9 mouse cellular contexts compared by ENCODE assay signal in genomic region chr10:60808447-60808846, GRCm38 (mm10). TPM values are rescaled to one million over a fixed set of nuclear protein-coding genes. Genes with fewer than 3 reads are reported as not detected.
DNase-seq lines count a peak whose midpoint lies in the region; ATAC-seq and TF ChIP-seq lines count a peak whose summit lies in the region.
"Had no signal": no experiment of that assay in that cellular context is flagged by ENCODE, and none has a peak within 500 bp of the region (broad histone marks: within the 10 kb centered on the region; RNA-seq: fewer than 3 reads in every experiment).

No protein-coding gene starts in this region.

- no peaks in the 10 kb centered on the region for H3K36me3 ChIP-seq in hindbrain, embryonic 13.5 days
- H3K36me3 ChIP-seq in hindbrain, embryonic 16.5 days (ENCODE audit: control insufficient read depth, insufficient read depth, low read length) = no peaks in the 10 kb centered on the region
- no peaks in the 10 kb centered on the region for H3K36me3 ChIP-seq in limb, embryonic 11.5 days (ENCODE audit: control insufficient read depth, insufficient read depth, low read length)

- no peak overlapping the region for H3K4me2 ChIP-seq in hindbrain, embryonic 13.5 days
- H3K4me2 ChIP-seq in hindbrain, embryonic 16.5 days (ENCODE audit: low read length) = no peak overlapping the region
- no peak overlapping the region; the same call in none of the 2 replicates for H3K4me2 ChIP-seq in limb, embryonic 11.5 days (ENCODE audit: low read depth, severe bottlenecking)

- DNase-seq in 3T3-L1 (ENCODE audit: low read depth, low spot score) = peak; percentile 62
- DNase-seq in limb, embryonic 11.5 days (ENCODE audit: low spot score) = no peak
- no peak for DNase-seq in right cerebral cortex, adult 2 months (ENCODE audit: low spot score in 2 of 2)
- no peak for DNase-seq in left cerebral cortex, postnatal 25 days (ENCODE audit: low spot score in 2 of 2)
- DNase-seq in thymus, postnatal 4 days = no peak

- H3K27me3 ChIP-seq in hindbrain, embryonic 13.5 days = peaks cover 69% of the 10 kb centered on the region
- peaks cover 13% of the 10 kb centered on the region for H3K27me3 ChIP-seq in hindbrain, embryonic 16.5 days (replicated peaks; ENCODE audit: control insufficient read depth, insufficient read depth, low read length)
- no peaks in the 10 kb centered on the region for H3K27me3 ChIP-seq in limb, embryonic 11.5 days (ENCODE audit: control insufficient read depth, insufficient read depth, low read length)
- H3K27me3 ChIP-seq: Patski had no signal

- no peak for TF ChIP-seq POLR2A in bone marrow macrophage, adult 2 months (IDR thresholded peaks at IDR 0.05; ENCODE audit: borderline replicate concordance, low read depth, low read length)

- intact Hi-C loops in left cerebral cortex, postnatal 25 days (cut with DNase I) = no loop called here

- no peaks in the 10 kb centered on the region for H3K9me3 ChIP-seq in hindbrain, embryonic 13.5 days
- no peaks in the 10 kb centered on the region for H3K9me3 ChIP-seq in hindbrain, embryonic 16.5 days (ENCODE audit: control insufficient read depth, low read length)
- H3K9me3 ChIP-seq in limb, embryonic 11.5 days (ENCODE audit: control insufficient read depth, low read length) = no peaks in the 10 kb centered on the region

- H3K27ac ChIP-seq in hindbrain, embryonic 13.5 days = 0 out of 2 replicates have a peak overlapping the region, but pooled peaks have one; percentile 30
- no peak overlapping the region for H3K27ac ChIP-seq in hindbrain, embryonic 16.5 days (ENCODE audit: low read depth, low read length)
- 0 out of 2 replicates have a peak overlapping the region, but pooled peaks have one; percentile 6 for H3K27ac ChIP-seq in bone marrow macrophage, adult 2 months (ENCODE audit: insufficient read depth, low read depth, low read length)
- H3K27ac ChIP-seq in limb, embryonic 11.5 days (replicated peaks; ENCODE audit: low read depth, low read length) = peak overlapping the region; percentile 85

- H3K4me1 ChIP-seq in hindbrain, embryonic 13.5 days (replicated peaks) = peaks cover 58% of the 10 kb centered on the region
- peaks cover 19% of the 10 kb centered on the region for H3K4me1 ChIP-seq in hindbrain, embryonic 16.5 days (ENCODE audit: control insufficient read depth, insufficient read depth, low read depth, low read length)
- H3K4me1 ChIP-seq in bone marrow macrophage, adult 2 months (ENCODE audit: control insufficient read depth, insufficient read depth, low read length) = peaks cover 17% of the 10 kb centered on the region
- H3K4me1 ChIP-seq in limb, embryonic 11.5 days (ENCODE audit: control insufficient read depth, insufficient read depth, low read length) = peaks cover 82% of the 10 kb centered on the region

- TF ChIP-seq CTCF in bone marrow macrophage, adult 2 months (IDR thresholded peaks at IDR 0.05; ENCODE audit: low read depth, low read length) = no peak

- 73% methylated on average over 6 of the region's 6 CpGs for WGBS in hindbrain, embryonic 13.5 days
- WGBS in hindbrain, embryonic 16.5 days = 82% methylated on average over 6 of the region's 6 CpGs
- WGBS in limb, embryonic 11.5 days = 69% methylated on average over 6 of the region's 6 CpGs

- H3K4me3 ChIP-seq in hindbrain, embryonic 13.5 days = no peak overlapping the region
- no peak overlapping the region for H3K4me3 ChIP-seq in hindbrain, embryonic 16.5 days (ENCODE audit: low read length)
- H3K4me3 ChIP-seq in bone marrow macrophage, adult 2 months (ENCODE audit: insufficient read depth, low read length) = no peak overlapping the region
- H3K4me3 ChIP-seq in limb, embryonic 11.5 days (ENCODE audit: low read depth, low read length) = no peak overlapping the region

- no peak overlapping the region for H3K9ac ChIP-seq in hindbrain, embryonic 13.5 days
- no peak overlapping the region for H3K9ac ChIP-seq in hindbrain, embryonic 16.5 days (ENCODE audit: low read depth, low read length)
- no peak overlapping the region for H3K9ac ChIP-seq in limb, embryonic 11.5 days (ENCODE audit: low read length)

- no peak for ATAC-seq in hindbrain, embryonic 13.5 days (ENCODE audit: low FRiP score)
- no peak for ATAC-seq in hindbrain, embryonic 16.5 days
- ATAC-seq in limb, embryonic 11.5 days (ENCODE audit: insufficient number of reproducible peaks, low FRiP score, low TSS enrichment, low read depth) = no peak
- ATAC-seq: Patski had no signal

RNA-seq across cellular contexts. Expression of gene Unc5b, which starts 22.9 kb away (rescaled TPM):
- 2.5 and 3.3 TPM in 2 replicates for polyA plus RNA-seq in hindbrain, embryonic 13.5 days (2015; fragmentation: Nextera tagmentation; extraction: Ambion mirVana)
- polyA plus RNA-seq in hindbrain, embryonic 16.5 days (2015; fragmentation: Nextera tagmentation; extraction: Ambion mirVana) = 2.6 and 3.1 TPM in 2 replicates
- 0.91 and 1.1 TPM in 2 replicates for polyA plus RNA-seq in bone marrow macrophage, adult 2 months (2012; ENCODE audit: insufficient read depth, insufficient read length, missing spikeins)
- polyA plus RNA-seq in limb, embryonic 11.5 days (2014; fragmentation: Nextera tagmentation; extraction: Ambion mirVana) = 10.2 and 10.6 TPM in 2 replicates
- 10 to 100 TPM; 10.1 to 10.8 TPM for total RNA-seq in left cerebral cortex, postnatal 25 days (2021)

RNA-seq across cellular contexts. Expression of gene Slc29a3, which starts 55.9 kb away (rescaled TPM):
- 14.1 and 15.8 TPM in 2 replicates for polyA plus RNA-seq in hindbrain, embryonic 13.5 days (2015; fragmentation: Nextera tagmentation; extraction: Ambion mirVana)
- 10.5 and 11.1 TPM in 2 replicates for polyA plus RNA-seq in hindbrain, embryonic 16.5 days (2015; fragmentation: Nextera tagmentation; extraction: Ambion mirVana)
- 42.7 and 50.8 TPM in 2 replicates for polyA plus RNA-seq in bone marrow macrophage, adult 2 months (2012; ENCODE audit: insufficient read depth, insufficient read length, missing spikeins)
- polyA plus RNA-seq in limb, embryonic 11.5 days (2014; fragmentation: Nextera tagmentation; extraction: Ambion mirVana) = 6.4 and 6.8 TPM in 2 replicates
- 10 to 100 TPM; 14.9 to 17.5 TPM for total RNA-seq in left cerebral cortex, postnatal 25 days (2021)
